Mouse (Mus musculus) left cerebral cortex, adult 2 months (tissue): ENCODE measurements around the gene Acad10. TPM values are rescaled to one million over a fixed set of nuclear protein-coding genes. Genes with fewer than 3 reads are reported as not detected.
A peak's percentile ranks its signal among the peaks of the same experiment; 100 is the strongest.
"Not testable (repeated sequence)": the region's sequence is repeated elsewhere in the genome, so short reads cannot be mapped to it uniquely, and the experiment has no call there.

ENCODE experiments used
- DNase-seq, 2 experiments: peaks; one replicate each; pipeline ENCODE4 v3.0.0; 2021 to 2022; ENCODE audit warnings: low spot score in 2 of 2, mixed read lengths in 1 of 2; ENCODE audit errors: extremely low spot score in 1 of 2
- H3K27ac ChIP-seq: fragments of 200-600 bp; 2 replicates; pipeline ENCODE4 v1.8.1; 2022
- H3K4me3 ChIP-seq: fragments of 200-600 bp; 2 replicates; pipeline ENCODE4 v1.8.1; 2022
- CTCF ChIP-seq: fragments of 200-600 bp; IDR thresholded peaks from 2 replicates; pipeline ENCODE4 v1.8.1; 2022; ENCODE audit warnings: antibody characterized with exemption, mild to moderate bottlenecking, moderate library complexity
- intact Hi-C: fragments of 180-260 bp; cut with DNase I; formaldehyde crosslinking; loops from one replicate; pipeline ENCODE4 v1.15.1; 2025
- long read RNA-seq, 2 experiments: library from polyadenylated mRNA; stranded (forward); transcript quantifications; one replicate each; pipeline ENCODE4 v2.0.0; 2021; ENCODE audit warnings: borderline mapping rate in 2 of 2
- total RNA-seq, 2 experiments: library from RNA; stranded (reverse); gene quantifications; 2 replicates each; pipeline ENCODE4 v1.2.3; 2021

Gene Acad10
- 1 to 10 TPM; 5.0 to 5.3 TPM for total RNA-seq
- long read RNA-seq, experiment 1, partial matches to known transcripts = 0 of 2 reads
- long read RNA-seq, experiment 1, other reads (novel, unspliced or antisense) = 1 of 2 reads
- long read RNA-seq, experiment 2, partial matches to known transcripts = 1 of 6 reads
- long read RNA-seq, experiment 2, other reads (novel, unspliced or antisense) = 5 of 6 reads

GRCm38 (mm10) chr5:121660059-121660896 lies at the start of gene Acad10, which contains the start of gene Brap:
TSS of gene Acad10 (minus strand) at chr5:121660514.
TSS of gene Brap (plus strand) at chr5:121660563.
- intact Hi-C loops = loop anchor here (1.0 to 5.0 kb wide), 3 partner anchors 41 to 122 kb away; partner anchors contain the start of gene Atxn2
- DNase-seq = peak; percentile 95 to 97

DNA sequence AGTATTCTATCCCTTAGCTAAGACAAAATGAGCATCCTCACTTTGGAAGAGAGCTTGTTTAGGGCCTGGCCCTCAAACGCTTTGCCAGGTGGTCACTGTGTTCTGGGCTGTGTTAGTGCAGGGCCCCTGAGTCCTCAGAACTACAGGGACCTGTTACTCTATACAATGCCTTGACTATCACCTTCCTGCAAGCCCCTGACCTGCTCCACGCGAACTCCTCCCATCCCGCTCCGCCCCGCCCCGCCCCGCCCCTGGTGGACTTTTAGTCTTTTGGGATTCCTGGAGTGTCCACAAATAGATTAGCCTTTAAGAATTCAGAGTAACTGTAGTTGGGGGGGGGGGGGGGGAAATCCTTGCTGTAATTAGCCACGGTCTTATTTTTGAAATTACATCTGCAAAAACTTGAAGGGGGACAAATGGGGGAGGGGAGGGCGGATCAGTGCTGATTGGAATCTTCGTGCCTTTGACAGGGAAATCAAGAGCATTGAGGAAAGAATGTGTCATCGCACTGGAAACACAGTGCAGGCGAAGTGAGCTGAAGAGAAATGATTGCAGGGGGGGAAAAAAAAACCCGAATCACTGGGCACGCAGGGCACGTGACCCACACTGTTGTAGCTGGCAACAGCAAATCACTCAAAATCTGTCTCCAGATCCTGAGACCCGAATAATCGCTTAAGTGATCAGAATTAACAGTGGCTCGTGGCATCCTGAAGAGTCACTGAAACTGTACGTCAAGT lies 44.4 kb upstream of the Acad10 start:
- no peak for DNase-seq
- H3K27ac ChIP-seq = no peak overlapping the region
- no peak for TF ChIP-seq CTCF
- peak overlapping the region; percentile 28; the same call in 1 of the 2 replicates for H3K4me3 ChIP-seq
- intact Hi-C loops = no loop called here

More at GRCm38 (mm10) chr5:121660059-121660896, at the start of gene Acad10, which contains the start of gene Brap:
- peak within 1 kb of the TSS; percentile 95 for H3K27ac ChIP-seq
- H3K4me3 ChIP-seq = peak within 1 kb of the TSS; percentile 91
- TF ChIP-seq CTCF = no peak

DNA sequence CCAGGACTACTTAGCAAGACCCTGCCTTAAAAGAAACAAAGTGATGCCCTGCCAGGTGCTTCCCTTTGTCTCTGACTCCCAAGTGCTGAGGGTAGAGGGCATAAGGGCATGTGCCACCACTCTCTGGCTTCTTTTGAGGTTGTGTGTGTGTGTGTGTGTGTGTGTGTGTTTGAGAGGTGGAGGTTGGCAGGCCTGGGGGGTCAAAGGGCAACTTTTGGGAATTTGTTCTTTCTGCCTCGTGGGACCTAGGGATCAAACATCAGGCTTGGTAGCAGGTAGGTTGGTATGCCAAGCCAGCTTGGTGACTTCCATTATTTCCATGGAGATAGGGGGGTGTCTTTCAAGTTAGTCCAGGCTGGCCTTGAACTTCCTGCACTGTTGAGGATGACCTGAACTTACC lies 43.0 kb upstream of the Acad10 start:
- no peak overlapping the region for H3K27ac ChIP-seq
- no peak overlapping the region for H3K4me3 ChIP-seq
- DNase-seq = no peak
- no peak for TF ChIP-seq CTCF
- intact Hi-C loops = no loop called here

DNA sequence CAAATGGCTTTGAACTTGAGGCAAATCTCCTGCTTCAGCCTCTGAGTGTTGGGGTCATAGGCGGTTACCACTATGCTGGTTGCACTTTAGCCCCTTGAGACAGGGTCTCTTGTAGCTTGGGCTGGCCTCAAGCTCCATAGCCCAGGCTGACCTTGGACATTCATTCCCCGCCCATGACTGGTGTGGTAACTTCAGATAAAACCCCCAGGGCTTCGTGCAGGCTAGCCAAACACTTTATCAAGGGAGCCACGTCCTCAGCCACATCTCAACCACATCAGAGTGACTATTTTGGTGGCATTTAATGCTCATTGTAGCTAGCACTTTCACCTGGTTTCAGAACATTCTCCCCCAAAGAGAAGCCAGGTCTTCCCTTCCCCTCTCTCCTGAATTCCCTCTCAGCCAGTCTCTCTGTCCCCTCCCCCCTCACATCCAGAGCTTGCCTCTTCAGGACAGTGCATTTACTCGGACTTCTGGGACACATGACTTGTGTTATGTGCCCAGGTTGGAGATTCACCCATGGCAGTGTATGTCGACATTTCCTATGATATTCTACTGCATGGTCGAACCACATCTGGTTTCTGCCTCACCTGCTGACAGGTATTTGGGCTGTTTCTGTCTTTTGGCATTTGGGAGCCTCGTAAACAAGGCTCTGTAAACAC lies 40.9 kb upstream of the Acad10 start:
- intact Hi-C loops = no loop called here
- TF ChIP-seq CTCF = no peak
- H3K27ac ChIP-seq = peak overlapping the region; percentile 50
- H3K4me3 ChIP-seq = no peak overlapping the region
- DNase-seq = no peak

DNA sequence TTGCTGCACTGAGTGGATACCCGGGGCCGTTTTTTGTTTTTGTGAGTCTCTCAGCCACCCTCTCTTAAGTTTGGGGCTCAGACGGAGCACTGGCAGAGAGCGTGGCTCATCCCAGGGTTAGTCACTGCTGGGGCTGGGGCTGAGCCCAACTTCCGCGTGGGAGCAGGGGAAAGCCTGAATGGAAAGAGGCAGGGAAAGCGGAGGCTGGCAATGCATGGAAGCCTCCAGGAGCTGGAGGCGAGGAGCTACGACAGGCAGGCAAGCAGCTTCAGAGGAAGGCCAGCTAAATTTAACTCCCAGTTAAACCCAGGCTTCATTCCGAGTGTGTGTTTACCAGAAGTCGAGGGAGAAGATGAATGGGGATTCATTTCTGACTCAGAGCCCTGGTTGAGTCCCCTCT lies 40.2 kb upstream of the Acad10 start:
- TF ChIP-seq CTCF = no peak
- intact Hi-C loops = no loop called here
- Histone ChIP-seq H3K27ac (peak overlapping the region; percentile 50; the same call in 1 of the 2 replicates), H3K4me3 (0 out of 2 replicates have a peak overlapping the region, but pooled peaks have one; percentile 1)
- peak; percentile 79 to 81 for DNase-seq

- no peak for DNase-seq
- no peak for TF ChIP-seq CTCF
- intact Hi-C loops = no loop called here
- Histone ChIP-seq H3K27ac (no peak overlapping the region), H3K4me3 (no peak overlapping the region)
These were observed 39.6 kb upstream of the Acad10 start for GRCm38 (mm10) chr5:121699891-121700290.

DNA sequence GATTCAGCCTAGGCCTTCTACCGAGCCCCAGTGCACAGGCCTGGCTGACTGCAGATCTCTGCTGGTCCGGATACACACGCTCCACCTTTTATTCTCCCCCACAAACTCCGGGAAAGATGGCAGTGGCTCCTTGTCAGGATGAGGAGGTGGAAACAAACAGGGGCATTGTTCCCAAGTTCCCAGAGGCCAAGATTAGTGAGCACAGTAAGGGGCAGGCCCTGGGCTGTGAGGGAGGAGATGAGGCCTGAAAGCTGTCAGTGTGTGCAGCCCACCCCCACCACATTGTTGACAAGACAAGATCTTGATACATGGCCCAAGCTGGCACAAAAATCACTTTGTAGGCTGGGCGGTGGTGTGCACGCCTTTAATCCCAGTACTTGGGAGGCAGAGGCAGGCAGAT lies 36.4 kb upstream of the Acad10 start:
- intact Hi-C loops = no loop called here
- no peak overlapping the region for H3K4me3 ChIP-seq

DNA sequence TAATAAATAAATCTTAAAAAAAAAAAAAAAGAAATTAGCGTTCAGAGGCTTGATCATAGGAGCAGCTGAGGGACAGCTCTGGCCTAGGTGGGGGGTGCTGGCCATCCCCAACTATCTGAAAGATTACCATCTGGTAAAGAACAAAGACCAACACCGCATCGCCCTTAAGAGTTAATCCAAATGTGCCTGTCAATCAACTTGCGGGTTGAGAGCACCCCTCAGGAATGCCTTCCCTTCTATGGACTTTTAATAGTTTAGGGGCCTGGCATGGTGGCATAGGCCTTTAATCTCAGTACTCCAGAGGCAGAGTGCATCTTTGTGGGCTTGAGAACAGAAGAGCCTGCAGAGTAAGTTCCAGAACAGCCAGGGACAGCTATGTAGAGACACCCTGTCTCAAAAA lies 32.6 kb upstream of the Acad10 start:
- intact Hi-C loops = no loop called here
- TF ChIP-seq CTCF = no peak
- Histone ChIP-seq H3K4me3 (no peak overlapping the region), H3K27ac (no peak overlapping the region)
- no peak for DNase-seq

More for the DNA sequence above, 36.4 kb upstream of the Acad10 start:
- DNase-seq = no peak
- no peak overlapping the region for H3K27ac ChIP-seq
- TF ChIP-seq CTCF = no peak

- DNase-seq, intact Hi-C loops, H3K4me3 ChIP-seq, H3K27ac ChIP-seq: not testable (repeated sequence)
These were observed 31.1 kb upstream of the Acad10 start for GRCm38 (mm10) chr5:121691436-121691835.

DNA sequence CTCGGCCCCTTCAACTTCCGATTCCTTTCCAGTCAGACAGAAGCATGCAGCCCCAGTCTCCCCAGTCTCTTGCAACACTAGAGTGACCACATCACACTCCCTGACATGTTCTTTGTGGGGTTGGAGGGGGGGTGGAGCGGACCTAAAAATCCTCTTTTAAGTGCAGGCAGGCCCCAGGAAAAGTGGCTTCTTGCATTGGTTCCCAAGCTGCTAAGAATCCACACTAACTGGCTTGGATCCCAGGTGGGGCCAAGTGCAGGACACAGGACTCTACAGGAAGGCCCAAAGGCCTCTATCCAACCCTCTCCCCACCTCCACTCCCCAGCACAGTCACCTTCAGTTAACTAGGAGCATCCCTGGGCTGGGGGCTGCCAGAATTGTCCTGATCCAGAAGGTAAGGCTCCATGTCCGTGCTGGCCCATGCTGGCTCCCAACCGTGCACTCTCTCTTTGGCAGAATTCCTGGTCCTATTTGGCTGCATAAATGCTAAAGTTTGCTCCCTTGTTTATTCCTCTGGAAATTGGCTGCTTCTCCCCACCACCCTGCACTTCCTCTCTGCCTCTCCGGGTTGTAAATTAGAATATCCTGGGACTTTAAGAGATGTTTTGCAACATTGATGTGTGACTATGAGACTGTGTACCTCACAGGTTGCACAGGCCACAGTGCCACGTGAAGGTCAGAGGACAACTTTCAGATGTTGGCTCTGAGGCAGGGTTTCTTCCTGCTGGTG lies 30.3 kb upstream of the Acad10 start:
- no peak for DNase-seq
- intact Hi-C loops = no loop called here
- no peak for TF ChIP-seq CTCF
- no peak overlapping the region for H3K4me3 ChIP-seq
- H3K27ac ChIP-seq = no peak overlapping the region
